Mouse (Mus musculus) olfactory bulb, adult 2 months (tissue): ENCODE results near the gene Palm3.

Experiments
- CTCF ChIP-seq: fragments of 200-500 bp; IDR thresholded peaks from 2 replicates; pipeline ENCODE4 v1.5.1; 2012; ENCODE audit warnings: low read depth, mild to moderate bottlenecking, low read length, moderate library complexity; ENCODE audit not compliant: insufficient read depth
- POLR2A ChIP-seq: fragments of 200-500 bp; IDR thresholded peaks from 2 replicates; pipeline ENCODE4 v1.6.1; 2012; ENCODE audit warnings: mild to moderate bottlenecking, low read depth, low read length, moderate library complexity; ENCODE audit not compliant: insufficient read depth

DNA sequence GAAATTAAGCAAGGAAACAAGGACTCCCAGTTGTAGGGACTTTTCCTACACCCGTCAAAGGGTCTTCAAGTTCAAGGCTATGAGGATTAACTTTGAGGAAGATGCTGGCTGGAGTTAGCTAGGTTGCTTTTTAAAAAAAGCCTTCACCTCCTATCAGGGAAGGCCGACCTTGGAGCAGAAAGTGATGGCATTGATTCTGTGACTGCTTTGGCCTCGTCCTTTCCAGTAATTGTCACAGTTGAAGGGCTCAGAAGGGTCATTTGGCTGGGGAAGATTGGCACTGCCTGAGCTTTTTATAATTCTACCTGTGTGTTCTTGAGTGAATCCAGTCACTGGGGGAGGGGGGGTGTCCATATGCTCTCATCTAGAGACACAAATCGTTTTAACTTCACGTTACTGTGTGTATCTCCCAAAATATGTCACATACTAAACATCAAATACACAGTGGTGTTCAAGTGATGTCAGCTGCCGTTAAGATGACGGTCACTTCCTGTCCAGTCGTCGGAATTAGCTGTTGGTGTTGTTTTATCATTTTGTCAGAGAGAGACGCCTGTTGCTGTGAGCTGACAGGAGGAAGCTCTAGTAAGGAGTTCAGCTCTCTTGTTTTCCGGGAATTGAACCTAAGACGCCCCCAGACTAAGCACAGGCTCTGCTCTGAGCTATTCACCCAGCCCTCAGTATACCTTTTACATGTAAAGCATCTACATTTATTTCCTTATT, 47.2 kb downstream of the Palm3 start:
- TF ChIP-seq POLR2A (no peak), CTCF (no peak)
